Mouse (Mus musculus) MEL (cell line): ENCODE measurements around the gene Dennd1a. TPM values are rescaled to one million over a fixed set of nuclear protein-coding genes. Genes with fewer than 3 reads are reported as not detected.

Experiments
- DNase-seq: peaks from one replicate; pipeline ENCODE4 v3.0.0; 2011; ENCODE audit warnings: low read depth, low spot score
- H3K27ac ChIP-seq: 2 replicates; pipeline ENCODE4 v1.5.1; 2012; ENCODE audit warnings: low read depth, mild to moderate bottlenecking, control low read depth, low read length, moderate library complexity; ENCODE audit not compliant: control insufficient read depth
- H3K27me3 ChIP-seq, 2 experiments: fragments of 150-350 bp in 1 of 2; sonication (generic) in 1 of 2; 2 replicates each; pipeline ENCODE4 v1.6.1; 2012; ENCODE audit warnings: low read length in 2 of 2, mild to moderate bottlenecking in 2 of 2, improper control_type of control experiment in 1 of 2, moderate library complexity in 1 of 2; ENCODE audit not compliant: insufficient read depth in 2 of 2, control insufficient read depth in 1 of 2
- H3K36me3 ChIP-seq, 2 experiments: 2 replicates each; pipeline ENCODE4 v1.6.1; 2012 to 2014; ENCODE audit warnings: low read length in 2 of 2, improper control_type of control experiment in 1 of 2, inconsistent platforms in 1 of 2, mild to moderate bottlenecking in 1 of 2; ENCODE audit not compliant: insufficient read depth in 2 of 2, control insufficient read depth in 1 of 2
- H3K4me1 ChIP-seq, 2 experiments: fragments of 150-350 bp in 1 of 2; sonication (generic) in 1 of 2; 2 replicates each; pipeline ENCODE4 v1.6.1; 2012; ENCODE audit warnings: low read length in 2 of 2, improper control_type of control experiment in 1 of 2, mild to moderate bottlenecking in 1 of 2; ENCODE audit not compliant: insufficient read depth in 2 of 2, control insufficient read depth in 1 of 2
- H3K4me3 ChIP-seq, 2 experiments: fragments of 150-350 bp in 1 of 2; sonication (generic) in 1 of 2; 2 replicates each; pipeline ENCODE4 v1.5.1; 2012; ENCODE audit warnings: low read depth in 2 of 2, low read length in 2 of 2, mild to moderate bottlenecking in 2 of 2, moderate library complexity in 2 of 2, control low read depth in 1 of 2, improper control_type of control experiment in 1 of 2; ENCODE audit not compliant: control insufficient read depth in 1 of 2, insufficient read depth in 1 of 2
- H3K79me2 ChIP-seq: 2 replicates; pipeline ENCODE4 v1.6.1; 2012; ENCODE audit warnings: mild to moderate bottlenecking, low read length, moderate library complexity; ENCODE audit not compliant: control insufficient read depth, poor library complexity, insufficient read depth
- H3K9ac ChIP-seq: 2 replicates; pipeline ENCODE4 v1.6.1; 2012; ENCODE audit warnings: low read depth, mild to moderate bottlenecking, control low read depth, low read length, moderate library complexity; ENCODE audit not compliant: control insufficient read depth, poor library complexity, severe bottlenecking
- H3K9me3 ChIP-seq: fragments of 150-350 bp; sonication (generic); replicated peaks from 2 replicates; pipeline ENCODE4 v1.6.1; 2012; ENCODE audit warnings: mild to moderate bottlenecking, low read length, improper control_type of control experiment, moderate library complexity; ENCODE audit not compliant: insufficient read depth
- BHLHE40 ChIP-seq: IDR thresholded peaks from 2 replicates; pipeline ENCODE4 v1.6.1; 2012; ENCODE audit warnings: low read depth, mild to moderate bottlenecking, inconsistent platforms, low read length, improper control_type of control experiment, borderline replicate concordance
- CHD2 ChIP-seq: IDR thresholded peaks from 2 replicates; pipeline ENCODE4 v1.6.1; 2011; ENCODE audit warnings: low read length, improper control_type of control experiment
- CTCF ChIP-seq, 3 experiments: IDR thresholded peaks in 2 of 3; conservative IDR thresholded peaks in 1 of 3; 2 replicates each; pipeline ENCODE4 v1.5.1; 2011 to 2012; ENCODE audit warnings: low read length in 3 of 3, low read depth in 2 of 3, mild to moderate bottlenecking in 2 of 3, improper control_type of control experiment in 1 of 3, inconsistent platforms in 1 of 3, mixed read lengths in 1 of 3, moderate library complexity in 1 of 3; ENCODE audit not compliant: control insufficient read depth in 1 of 3, insufficient read depth in 1 of 3, poor library complexity in 1 of 3, severe bottlenecking in 1 of 3
- ELF1 ChIP-seq: IDR thresholded peaks from 2 replicates; pipeline ENCODE4 v1.6.1; 2014; ENCODE audit warnings: low read depth, mild to moderate bottlenecking, inconsistent platforms, low read length, improper control_type of control experiment, moderate library complexity
- ETS1 ChIP-seq: IDR thresholded peaks from 2 replicates; pipeline ENCODE4 v1.6.1; 2012; ENCODE audit warnings: low read depth, mild to moderate bottlenecking, inconsistent platforms, low read length, improper control_type of control experiment, moderate library complexity
- GABPA ChIP-seq: IDR thresholded peaks from 2 replicates; pipeline ENCODE4 v1.6.1; 2012; ENCODE audit warnings: low read depth, mild to moderate bottlenecking, inconsistent platforms, low read length, improper control_type of control experiment, moderate library complexity
- HCFC1 ChIP-seq: IDR thresholded peaks from 2 replicates; pipeline ENCODE4 v1.6.1; 2012; ENCODE audit warnings: low read depth, mild to moderate bottlenecking, inconsistent platforms, low read length, improper control_type of control experiment, moderate library complexity
- MAFK ChIP-seq: IDR thresholded peaks from 2 replicates; pipeline ENCODE4 v1.6.1; 2011; ENCODE audit warnings: low read depth, mild to moderate bottlenecking, low read length, improper control_type of control experiment, borderline replicate concordance
- MYB ChIP-seq: IDR thresholded peaks from 2 replicates; pipeline ENCODE4 v1.6.1; 2011; ENCODE audit warnings: mild to moderate bottlenecking, low read depth, low read length, improper control_type of control experiment
- NRF1 ChIP-seq: IDR thresholded peaks from 2 replicates; pipeline ENCODE4 v1.6.1; 2014; ENCODE audit warnings: low read depth, mild to moderate bottlenecking, inconsistent platforms, low read length, improper control_type of control experiment, moderate library complexity; ENCODE audit not compliant: poor library complexity, insufficient read depth, severe bottlenecking
- RCOR1 ChIP-seq: IDR thresholded peaks from 2 replicates; pipeline ENCODE4 v1.6.1; 2012; ENCODE audit warnings: low read depth, mild to moderate bottlenecking, inconsistent platforms, low read length, improper control_type of control experiment
- TAL1 ChIP-seq: IDR thresholded peaks from 2 replicates; pipeline ENCODE4 v1.6.1; 2012; ENCODE audit warnings: mild to moderate bottlenecking, inconsistent platforms, low read length, moderate library complexity, mixed read lengths
- TBP ChIP-seq: IDR thresholded peaks from 2 replicates; pipeline ENCODE4 v1.8.0; 2011; ENCODE audit warnings: low read depth, low read length, improper control_type of control experiment
- UBTF ChIP-seq: IDR thresholded peaks from 2 replicates; pipeline ENCODE4 v1.6.1; 2012; ENCODE audit warnings: low read depth, mild to moderate bottlenecking, inconsistent platforms, low read length, improper control_type of control experiment, moderate library complexity, borderline replicate concordance; ENCODE audit not compliant: insufficient read depth
- USF1 ChIP-seq: IDR thresholded peaks from 2 replicates; pipeline ENCODE4 v1.6.1; 2014; ENCODE audit warnings: low read depth, mild to moderate bottlenecking, inconsistent platforms, low read length, improper control_type of control experiment, moderate library complexity
- ZC3H11A ChIP-seq: IDR thresholded peaks from 2 replicates; pipeline ENCODE4 v1.6.1; 2012; ENCODE audit warnings: low read depth, mild to moderate bottlenecking, inconsistent platforms, low read length, improper control_type of control experiment
- ZNF384 ChIP-seq: IDR thresholded peaks from 2 replicates; pipeline ENCODE4 v1.6.1; 2012; ENCODE audit warnings: low read depth, mild to moderate bottlenecking, inconsistent platforms, low read length, improper control_type of control experiment
- polyA plus RNA-seq, 2 experiments: library from polyadenylated mRNA; stranded (reverse) in 1 of 2; unstranded in 1 of 2; fragments of >175 nt in 1 of 2; fragments of >200 nt in 1 of 2; gene quantifications; 2 replicates each; pipeline versions ENCODE4 v1.2.1 to v1.2.4; 2012; ENCODE audit warnings: low replicate concordance in 2 of 2, low read depth in 1 of 2; ENCODE audit not compliant: insufficient read length in 2 of 2, insufficient read depth in 1 of 2, missing spikeins in 1 of 2
- total RNA-seq: library from RNA; depleted of rRNA; stranded (reverse); fragments of 300-350 nt; gene quantifications from 2 replicates; pipeline ENCODE4 v1.2.3, GENCODE M21; 2012

Dennd1a gene
- total and polyA plus RNA-seq, 3 experiments: 5.0 to 21.8 TPM; not detected in 1

DNA sequence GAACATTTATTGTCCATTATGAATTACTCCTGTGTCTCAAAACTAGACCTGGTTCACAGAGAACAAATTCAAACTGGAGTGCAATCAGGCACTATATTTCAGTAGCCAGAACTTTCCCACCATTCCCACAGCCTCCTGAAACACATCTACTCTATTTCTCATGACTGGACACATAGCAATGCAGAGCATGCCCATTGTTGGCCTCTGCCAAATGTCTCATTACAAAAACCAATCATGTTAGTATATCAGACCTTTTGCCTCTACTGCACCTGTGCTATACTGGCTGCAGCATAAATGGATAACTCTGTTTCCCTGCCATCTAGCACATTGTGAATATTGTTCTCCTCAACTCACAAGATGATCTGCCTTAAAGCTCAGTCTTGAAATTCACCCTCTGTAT lies 238.2 kb downstream of the Dennd1a start:
- H3K9me3 ChIP-seq: no peaks in the 10 kb centered on the region
- no peak overlapping the region for H3K27ac ChIP-seq
- H3K9ac ChIP-seq: no peak overlapping the region
- H3K36me3 ChIP-seq: peaks cover 0 to 10% of the 10 kb centered on the region in 2 experiments; a peak in 2 of 4 replicates
- 0 out of 2 replicates have a peak, but pooled peaks cover 2% of the 10 kb centered on the region for H3K79me2 ChIP-seq
- TF ChIP-seq TBP: no peak
- TF ChIP-seq MAFK: no peak
- no peak for TF ChIP-seq ZC3H11A
- TF ChIP-seq CTCF (IDR thresholded peaks at IDR 0.05 in 2 of 3, conservative IDR thresholded peaks at IDR 0.05 in 1 of 3; ENCODE audit: control insufficient read depth in 1 of 3, insufficient read depth in 1 of 3, low read depth in 2 of 3, low read length in 3 of 3, poor library complexity in 1 of 3, severe bottlenecking in 1 of 3): no peak
- TF ChIP-seq UBTF: no peak
- TF ChIP-seq MYB: no peak
- no peak for TF ChIP-seq HCFC1
- no peak for TF ChIP-seq GABPA
- TF ChIP-seq NRF1: no peak
- TF ChIP-seq ELF1: no peak
- no peak for TF ChIP-seq ZNF384
- no peak for TF ChIP-seq USF1
- TF ChIP-seq TAL1: no peak
- TF ChIP-seq RCOR1: no peak
- TF ChIP-seq BHLHE40: no peak
- TF ChIP-seq CHD2: no peak
- no peak overlapping the region for H3K4me3 ChIP-seq
- H3K4me1 ChIP-seq: peaks cover 0 to 10% of the 10 kb centered on the region in 2 experiments; a peak in 2 of 4 replicates
- no peaks in the 10 kb centered on the region for H3K27me3 ChIP-seq
- no peak for DNase-seq

DNA sequence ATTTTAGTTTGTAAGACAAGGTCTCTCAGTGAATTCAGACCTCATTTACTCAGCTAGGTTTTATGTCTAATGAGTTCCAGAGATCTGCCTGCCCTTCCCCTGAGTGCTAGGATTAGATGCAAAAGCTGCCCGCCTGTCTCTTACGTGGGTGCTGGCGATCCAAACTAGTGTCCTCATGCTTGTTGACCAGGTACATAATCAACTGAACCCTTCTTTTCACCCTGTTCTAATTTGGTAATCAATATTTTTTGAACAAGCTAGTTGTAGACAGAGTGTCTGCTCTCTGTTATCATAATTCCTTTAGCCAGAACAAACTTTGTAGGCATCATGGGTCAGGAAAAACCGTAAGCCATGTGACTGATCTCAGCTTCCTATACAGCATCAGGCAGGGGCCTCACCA lies 241.9 kb downstream of the Dennd1a start:
- TF ChIP-seq ETS1: no peak
- no peaks in the 10 kb centered on the region for H3K36me3 ChIP-seq
- H3K9me3 ChIP-seq: no peaks in the 10 kb centered on the region
- H3K79me2 ChIP-seq: no peaks in the 10 kb centered on the region
- H3K27ac ChIP-seq: no peak overlapping the region
- H3K9ac ChIP-seq: no peak overlapping the region
- no peak overlapping the region for H3K4me3 ChIP-seq
- DNase-seq: no peak
- no peaks in the 10 kb centered on the region for H3K4me1 ChIP-seq
- H3K27me3 ChIP-seq: no peaks in the 10 kb centered on the region
